Mouse (Mus musculus): ENCODE measurements around the gene Nek8. TPM values are rescaled to one million over a fixed set of nuclear protein-coding genes. Genes with fewer than 3 reads are reported as not detected.

Gene Nek8
- polyA plus RNA-seq, 1 experiment: 6.3 TPM

- peaks cover 4% of the 10 kb centered on the region; the same call in 1 of the 2 replicates for H3K4me1 ChIP-seq (ENCODE audit: control insufficient read depth, insufficient read depth, insufficient read length, low read length)
- H3K4me3 ChIP-seq (ENCODE audit: insufficient read depth, low read depth, low read length): peak overlapping the region; percentile 95
- H3K27ac ChIP-seq (replicated peaks; ENCODE audit: low read depth, low read length): 0 out of 2 replicates have a peak overlapping the region, but pooled peaks have one; percentile 4
These were observed 962 bp upstream of the Nek8 start for GRCm38 (mm10) chr11:78177437-78177836.

DNA sequence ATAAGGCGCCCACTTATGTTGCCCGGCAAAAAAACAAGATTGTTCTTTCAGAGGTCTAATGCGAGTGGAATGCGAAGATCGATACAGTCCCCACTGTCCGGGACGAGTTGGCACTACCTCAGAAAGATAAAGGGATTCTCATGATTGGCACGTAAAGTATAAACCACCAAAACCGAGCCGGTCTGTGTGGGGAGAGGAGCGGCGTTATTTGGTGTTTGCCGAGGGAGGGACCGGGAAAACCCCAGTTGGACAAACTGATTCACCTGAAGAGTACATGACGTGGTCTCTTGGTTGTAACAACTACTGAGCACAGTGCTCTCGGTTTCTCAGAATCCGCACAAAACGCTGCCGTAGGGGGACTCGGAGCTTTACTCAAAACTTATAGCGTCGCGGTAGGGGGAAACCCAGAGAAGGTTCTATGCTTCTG, 443 bp upstream of the Nek8 start:
- Histone ChIP-seq H3K4me1 (ENCODE audit: control insufficient read depth, insufficient read depth, insufficient read length, low read length) (peaks cover 4% of the 10 kb centered on the region; the same call in 1 of the 2 replicates), H3K4me3 (ENCODE audit: insufficient read depth, low read depth, low read length) (peak overlapping the region; percentile 95), H3K27ac (replicated peaks; ENCODE audit: low read depth, low read length) (peak overlapping the region; percentile 44)

GRCm38 (mm10) chr11:78175771-78176401, 589 bp downstream of the Nek8 start:
- H3K4me1 ChIP-seq (ENCODE audit: control insufficient read depth, insufficient read depth, insufficient read length, low read length): peaks cover 4% of the 10 kb centered on the region; the same call in 1 of the 2 replicates
- H3K4me3 ChIP-seq (ENCODE audit: insufficient read depth, low read depth, low read length): peak overlapping the region; percentile 95
- H3K27ac ChIP-seq (replicated peaks; ENCODE audit: low read depth, low read length): peak overlapping the region; percentile 11

DNA sequence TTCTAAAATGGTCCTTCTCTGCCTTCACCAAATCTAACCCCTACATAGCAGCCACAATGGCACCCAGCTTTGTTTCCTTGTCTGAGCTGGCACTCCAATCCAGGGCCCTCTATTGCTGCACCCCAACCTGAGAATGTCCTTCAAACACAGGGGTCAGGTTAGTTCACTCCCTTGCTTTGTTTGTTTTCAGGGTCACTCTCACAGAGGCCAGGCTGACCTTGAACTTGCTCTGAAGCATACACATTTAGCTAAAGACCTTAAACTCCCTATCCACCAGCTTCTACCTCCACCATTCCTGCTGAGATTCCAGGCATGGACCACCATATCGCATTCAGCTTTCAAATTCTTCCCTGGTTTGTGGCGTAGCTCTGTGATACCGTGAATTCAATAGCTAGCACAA, 2.0 kb downstream of the Nek8 start:
- H3K27ac ChIP-seq (replicated peaks; ENCODE audit: low read depth, low read length): no peak overlapping the region
- no peak overlapping the region for H3K4me3 ChIP-seq (ENCODE audit: insufficient read depth, low read depth, low read length)
- peaks cover 4% of the 10 kb centered on the region; the same call in 1 of the 2 replicates for H3K4me1 ChIP-seq (ENCODE audit: control insufficient read depth, insufficient read depth, insufficient read length, low read length)

DNA sequence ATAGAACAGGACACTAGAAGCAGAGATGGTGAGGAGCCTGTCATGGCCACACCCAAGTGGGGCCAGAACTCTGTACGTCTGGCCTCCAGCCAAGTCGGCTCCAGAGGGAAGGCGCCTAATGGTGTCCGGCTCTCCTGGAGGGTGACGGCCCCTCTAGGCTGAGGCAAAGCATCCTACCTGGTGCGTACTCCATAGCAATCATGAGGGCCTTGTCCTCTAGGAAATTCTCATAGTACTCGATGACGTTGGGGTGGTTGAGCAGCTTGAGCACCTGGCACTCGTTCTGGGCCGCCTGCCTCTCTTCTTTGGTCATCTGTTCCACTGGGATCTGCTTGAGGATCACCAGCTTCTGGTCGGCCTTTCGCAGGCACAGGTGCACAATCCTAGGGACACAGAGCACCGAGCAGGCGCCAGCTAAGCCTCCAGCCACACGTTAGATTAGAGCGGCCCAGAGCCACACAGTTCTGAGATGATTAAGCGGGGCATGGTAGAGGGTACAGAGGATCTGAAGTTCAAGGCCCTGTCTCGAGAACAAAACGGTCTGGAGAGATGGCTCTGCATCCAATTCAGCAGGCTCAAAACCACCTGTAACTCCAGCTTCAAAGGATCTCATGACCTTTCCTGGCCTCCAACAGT, 3.6 kb downstream of the Nek8 start:
- no peak overlapping the region for H3K4me3 ChIP-seq (ENCODE audit: insufficient read depth, low read depth, low read length)
- H3K4me1 ChIP-seq (ENCODE audit: control insufficient read depth, insufficient read depth, insufficient read length, low read length): no peaks in the 10 kb centered on the region
- no peak overlapping the region for H3K27ac ChIP-seq (replicated peaks; ENCODE audit: low read depth, low read length)

DNA sequence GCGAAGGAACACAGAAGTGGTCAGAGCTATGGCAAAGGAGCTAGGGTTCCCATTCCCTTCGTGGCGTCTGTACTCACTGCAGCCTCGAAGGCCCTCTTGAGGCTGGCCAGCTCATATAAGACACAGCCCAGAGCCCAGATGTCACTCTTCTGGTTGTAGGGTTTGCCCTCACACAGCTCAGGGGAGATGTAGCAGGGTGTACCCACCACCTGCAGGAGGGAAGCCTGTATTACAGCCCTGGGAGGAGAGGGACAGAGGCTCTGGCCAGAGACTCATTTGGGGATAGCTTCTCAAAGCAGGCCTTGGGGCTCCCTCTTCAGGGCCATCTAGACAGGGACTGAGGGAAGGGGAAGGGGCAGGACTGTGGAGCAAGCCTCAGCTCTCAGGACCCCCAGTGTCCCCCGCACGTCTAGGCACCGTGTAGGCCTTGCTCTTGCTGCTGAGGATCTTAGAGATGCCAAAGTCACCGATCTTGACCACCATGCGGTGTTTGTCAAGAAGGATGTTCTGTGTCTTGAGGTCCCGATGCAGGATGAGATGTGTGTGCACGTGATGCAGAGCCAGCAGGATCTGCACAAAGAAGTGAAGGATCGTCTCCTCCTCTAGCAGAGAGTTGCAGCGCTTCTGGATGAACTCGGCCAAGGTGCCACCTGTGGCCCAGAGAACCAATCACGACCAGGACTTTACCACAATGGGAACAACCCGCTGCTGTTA, 4.3 kb downstream of the Nek8 start:
- Histone ChIP-seq H3K27ac (replicated peaks; ENCODE audit: low read depth, low read length) (no peak overlapping the region), H3K4me3 (ENCODE audit: insufficient read depth, low read depth, low read length) (no peak overlapping the region), H3K4me1 (ENCODE audit: control insufficient read depth, insufficient read depth, insufficient read length, low read length) (no peaks in the 10 kb centered on the region)

GRCm38 (mm10) chr11:78171328-78171727, 5.1 kb downstream of the Nek8 start:
- Histone ChIP-seq H3K4me1 (ENCODE audit: control insufficient read depth, insufficient read depth, insufficient read length, low read length) (no peaks in the 10 kb centered on the region), H3K4me3 (ENCODE audit: insufficient read depth, low read depth, low read length) (no peak overlapping the region), H3K27ac (replicated peaks; ENCODE audit: low read depth, low read length) (no peak overlapping the region)

- Histone ChIP-seq H3K4me1 (ENCODE audit: control insufficient read depth, insufficient read depth, insufficient read length, low read length) (peaks cover 5% of the 10 kb centered on the region; the same call in 1 of the 2 replicates), H3K4me3 (ENCODE audit: insufficient read depth, low read depth, low read length) (no peak overlapping the region), H3K27ac (replicated peaks; ENCODE audit: low read depth, low read length) (no peak overlapping the region)
These were observed 6.2 kb downstream of the Nek8 start for GRCm38 (mm10) chr11:78170306-78170705.

DNA sequence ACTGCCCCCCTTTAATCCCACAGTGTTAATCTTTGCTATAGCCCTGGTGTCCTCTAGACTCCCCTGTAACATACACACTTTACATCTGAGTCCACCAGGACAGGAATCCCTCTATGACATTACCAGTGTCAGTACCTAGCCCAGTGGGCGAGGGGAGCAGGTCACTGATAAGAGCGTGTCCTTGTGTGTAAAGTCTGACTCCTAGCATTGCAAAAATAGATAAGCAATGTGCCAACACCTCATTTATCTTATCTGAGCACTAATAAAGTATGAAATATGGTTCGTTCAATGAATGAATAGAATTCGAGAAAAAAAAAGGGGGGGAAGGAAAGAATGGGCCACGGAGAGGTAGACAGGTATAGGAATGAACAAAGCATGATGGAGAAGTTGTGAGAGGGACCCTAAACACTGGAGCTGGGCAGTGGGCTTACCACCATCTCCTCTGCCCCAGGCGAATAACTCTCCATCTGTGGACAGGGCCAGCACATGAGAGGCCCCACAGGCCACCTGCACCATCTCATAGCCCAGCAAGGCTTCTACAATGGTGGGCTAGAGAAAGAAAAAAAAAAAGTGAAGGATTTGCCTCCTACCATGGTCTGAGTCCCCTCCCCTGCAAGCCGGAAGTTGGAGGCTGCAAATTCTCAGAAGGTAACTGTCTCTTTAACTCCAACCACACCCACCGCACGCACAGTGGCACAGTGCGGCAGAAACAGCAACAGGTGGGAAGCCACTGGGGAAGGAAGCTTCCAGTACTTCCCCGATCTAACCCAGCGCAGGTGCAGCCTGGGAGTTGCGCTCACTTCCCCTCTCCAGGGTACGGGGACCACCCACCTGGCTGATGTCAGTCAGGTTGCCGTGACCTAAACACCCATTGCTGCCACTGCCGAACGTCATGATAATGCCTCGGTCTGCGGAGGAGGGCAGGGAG, 7.7 kb downstream of the Nek8 start:
- no peak overlapping the region for H3K4me3 ChIP-seq (ENCODE audit: insufficient read depth, low read depth, low read length)
- peaks cover 5% of the 10 kb centered on the region; the same call in 1 of the 2 replicates for H3K4me1 ChIP-seq (ENCODE audit: control insufficient read depth, insufficient read depth, insufficient read length, low read length)
- H3K27ac ChIP-seq (replicated peaks; ENCODE audit: low read depth, low read length): no peak overlapping the region

- H3K27ac ChIP-seq (replicated peaks; ENCODE audit: low read depth, low read length): no peak overlapping the region
- no peak overlapping the region for H3K4me3 ChIP-seq (ENCODE audit: insufficient read depth, low read depth, low read length)
- peaks cover 13% of the 10 kb centered on the region for H3K4me1 ChIP-seq (ENCODE audit: control insufficient read depth, insufficient read depth, insufficient read length, low read length)
These were observed 9.1 kb downstream of the Nek8 start for GRCm38 (mm10) chr11:78167257-78167959.

DNA sequence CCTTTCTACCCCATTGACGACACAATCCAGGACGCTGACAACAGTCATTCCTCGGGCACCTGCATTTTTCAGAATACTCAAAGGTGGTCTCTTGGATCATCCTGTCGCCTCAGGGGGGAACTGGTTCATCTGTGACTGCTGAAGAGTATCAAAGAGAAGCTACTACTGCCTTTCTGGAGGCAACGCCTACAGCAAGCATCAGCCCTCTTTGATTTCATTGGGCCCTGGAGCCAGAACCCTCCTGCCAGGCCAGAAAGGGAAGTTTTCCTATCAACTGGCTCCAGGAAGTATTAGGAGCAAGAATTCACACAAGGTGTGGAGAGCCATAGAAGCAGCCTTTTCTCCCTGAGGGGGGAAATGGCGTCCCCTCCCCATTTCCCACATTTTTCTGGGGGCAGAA, 9.8 kb downstream of the Nek8 start:
- Histone ChIP-seq H3K4me3 (ENCODE audit: insufficient read depth, low read depth, low read length) (no peak overlapping the region), H3K27ac (replicated peaks; ENCODE audit: low read depth, low read length) (no peak overlapping the region), H3K4me1 (ENCODE audit: control insufficient read depth, insufficient read depth, insufficient read length, low read length) (peaks cover 18% of the 10 kb centered on the region)

GRCm38 (mm10) chr11:78166161-78166560, 10.3 kb downstream of the Nek8 start:
- H3K4me3 ChIP-seq (ENCODE audit: insufficient read depth, low read depth, low read length): peak overlapping the region; percentile 69
- H3K4me1 ChIP-seq (ENCODE audit: control insufficient read depth, insufficient read depth, insufficient read length, low read length): peaks cover 18% of the 10 kb centered on the region

GRCm38 (mm10) chr11:78165761-78166109, 10.7 kb downstream of the Nek8 start:
- peaks cover 18% of the 10 kb centered on the region for H3K4me1 ChIP-seq (ENCODE audit: control insufficient read depth, insufficient read depth, insufficient read length, low read length)

More at GRCm38 (mm10) chr11:78166161-78166560, 10.3 kb downstream of the Nek8 start:
- H3K27ac ChIP-seq (replicated peaks; ENCODE audit: low read depth, low read length): peak overlapping the region; percentile 76

More at GRCm38 (mm10) chr11:78165761-78166109, 10.7 kb downstream of the Nek8 start:
- peak overlapping the region; percentile 76 for H3K27ac ChIP-seq (replicated peaks; ENCODE audit: low read depth, low read length)
- peak overlapping the region; percentile 69 for H3K4me3 ChIP-seq (ENCODE audit: insufficient read depth, low read depth, low read length)

Data from brown adipose tissue, adult 24 weeks (tissue).